Mouse (Mus musculus) intestine, embryonic 15.5 days (tissue): Measurements from ENCODE around the gene Cabp7. TPM values are rescaled to one million over a fixed set of nuclear protein-coding genes. Genes with fewer than 3 reads are reported as not detected.

Experiments
- ATAC-seq: fragments of 200-750 bp; cut with Nextera tagmentation; 2 replicates; pipeline ENCODE4 v1.8.0; 2017; ENCODE audit warnings: moderate TSS enrichment, moderate library complexity
- H3K27ac ChIP-seq: fragments of 300-500 bp; sonication (generic); 2 replicates; pipeline ENCODE4 v1.5.1; 2015; ENCODE audit warnings: mild to moderate bottlenecking, inconsistent platforms
- H3K27me3 ChIP-seq: fragments of 300-500 bp; sonication (generic); replicated peaks from 2 replicates; pipeline ENCODE4 v1.6.1; 2015; ENCODE audit warnings: inconsistent platforms
- H3K36me3 ChIP-seq: fragments of 300-500 bp; sonication (generic); 2 replicates; pipeline ENCODE4 v1.6.1; 2015; ENCODE audit warnings: inconsistent platforms
- H3K4me1 ChIP-seq: fragments of 300-500 bp; sonication (generic); replicated peaks from 2 replicates; pipeline ENCODE4 v1.6.1; 2015; ENCODE audit warnings: inconsistent platforms
- H3K4me2 ChIP-seq: fragments of 300-500 bp; sonication (generic); replicated peaks from 2 replicates; pipeline ENCODE4 v1.6.1; 2015; ENCODE audit warnings: mild to moderate bottlenecking, inconsistent platforms
- H3K4me3 ChIP-seq: fragments of 300-500 bp; sonication (generic); replicated peaks from 2 replicates; pipeline ENCODE4 v1.5.1; 2015; ENCODE audit warnings: inconsistent platforms
- H3K9ac ChIP-seq: fragments of 300-500 bp; sonication (generic); 2 replicates; pipeline ENCODE4 v1.6.1; 2015; ENCODE audit warnings: inconsistent platforms
- H3K9me3 ChIP-seq: fragments of 300-500 bp; sonication (generic); 2 replicates; pipeline ENCODE4 v1.6.1; 2016; ENCODE audit warnings: inconsistent platforms
- WGBS: fragments of 180-500 bp; shearing (Covaris S2); methylation state at CpG from one replicate; pipeline ENCODE4 v1.1.7; 2015; 5-methylcytosine and 5-hydroxymethylcytosine counted together
- polyA plus RNA-seq: library from polyadenylated mRNA; unstranded; fragments of >200 nt; fragmentation: Nextera tagmentation; extraction: Ambion mirVana; gene quantifications from 2 replicates; pipeline ENCODE4 v1.2.1, GENCODE M21; 2015

Cabp7 gene
- polyA plus RNA-seq, 1 experiment from 2014 or later: 0.13 TPM

DNA sequence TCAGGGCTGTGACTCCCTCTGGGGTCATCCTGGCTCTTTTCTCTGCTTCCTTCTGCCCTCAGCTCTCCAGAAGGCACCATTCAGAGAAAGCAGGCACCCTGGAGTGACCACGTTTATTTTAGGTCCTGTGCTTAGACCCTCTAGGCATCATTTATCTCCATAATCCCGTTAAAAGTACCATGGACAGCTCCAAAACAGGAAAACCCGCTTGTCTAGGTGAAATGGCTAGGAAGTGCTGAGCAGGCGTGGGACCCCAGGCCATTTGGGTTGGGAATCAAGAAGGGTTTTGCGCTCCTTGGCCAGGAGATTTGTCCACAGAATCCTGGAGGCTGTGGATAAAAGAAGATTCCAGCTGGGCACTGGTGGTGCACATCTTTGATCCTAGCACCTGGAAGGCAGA is 17.1 kb upstream of the Cabp7 start:
- ATAC-seq: no peak
- 12% methylated on average over 5 of the region's 5 CpGs for WGBS
- no peak overlapping the region for H3K4me3 ChIP-seq
- no peaks in the 10 kb centered on the region for H3K9me3 ChIP-seq
- H3K27ac ChIP-seq: no peak overlapping the region
- no peak overlapping the region for H3K9ac ChIP-seq
- no peaks in the 10 kb centered on the region for H3K36me3 ChIP-seq
- H3K27me3 ChIP-seq: peaks cover 30% of the 10 kb centered on the region
- H3K4me1 ChIP-seq: peaks cover 3% of the 10 kb centered on the region; the same call in 1 of the 2 replicates
- no peak overlapping the region for H3K4me2 ChIP-seq

DNA sequence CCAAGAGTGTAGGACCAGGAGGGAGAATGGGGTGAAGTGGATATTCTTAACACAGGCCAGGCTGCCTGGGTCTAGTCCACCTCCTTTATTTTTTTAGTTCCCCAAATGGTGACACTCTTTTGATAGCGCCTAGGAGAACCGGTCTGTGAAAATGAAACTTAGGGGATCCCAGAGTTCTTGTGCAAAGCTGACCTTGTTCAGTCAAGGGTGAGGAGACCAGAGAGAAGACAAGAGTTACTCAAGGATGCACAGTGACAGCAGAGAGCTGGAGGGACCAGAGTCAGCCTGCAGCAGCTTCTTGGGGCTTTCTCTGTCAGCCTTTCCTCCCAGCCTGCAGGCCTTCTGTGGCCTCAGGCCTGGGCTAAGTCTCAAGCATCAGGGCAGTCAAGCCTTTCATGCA is 15.9 kb upstream of the Cabp7 start:
- no peak for ATAC-seq
- Histone ChIP-seq H3K9ac (no peak overlapping the region), H3K36me3 (no peaks in the 10 kb centered on the region), H3K9me3 (no peaks in the 10 kb centered on the region), H3K4me1 (peaks cover 3% of the 10 kb centered on the region; the same call in 1 of the 2 replicates), H3K4me3 (no peak overlapping the region), H3K27ac (no peak overlapping the region), H3K27me3 (peaks cover 30% of the 10 kb centered on the region), H3K4me2 (no peak overlapping the region)
- 14% methylated on average over 2 of the region's 2 CpGs for WGBS

DNA sequence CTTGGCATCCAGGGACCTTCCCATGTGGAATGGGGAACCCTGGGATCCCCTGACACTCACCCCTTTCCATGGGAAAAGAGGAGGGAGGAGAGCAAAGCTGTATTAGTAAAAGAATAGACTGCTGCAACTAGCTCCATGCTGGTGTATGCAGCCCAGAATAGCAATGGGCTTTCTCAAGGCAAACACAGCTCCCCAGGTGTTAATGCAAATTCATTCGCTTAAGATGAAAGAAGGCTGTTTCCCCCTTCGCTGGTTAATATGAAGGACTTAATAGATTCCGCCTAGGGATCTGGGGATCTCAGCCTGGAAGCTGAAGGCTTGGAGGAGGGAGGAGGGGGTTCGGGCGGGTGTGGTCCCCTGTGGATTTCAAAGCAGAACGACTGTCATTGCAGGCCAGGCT is 15.4 kb upstream of the Cabp7 start:
- no peak for ATAC-seq
- H3K27ac ChIP-seq: no peak overlapping the region
- no peak overlapping the region for H3K4me3 ChIP-seq
- H3K36me3 ChIP-seq: no peaks in the 10 kb centered on the region
- H3K4me2 ChIP-seq: no peak overlapping the region
- peaks cover 3% of the 10 kb centered on the region; the same call in 1 of the 2 replicates for H3K4me1 ChIP-seq
- WGBS: 16% methylated on average over 6 of the region's 6 CpGs
- no peaks in the 10 kb centered on the region for H3K9me3 ChIP-seq
- peaks cover 30% of the 10 kb centered on the region for H3K27me3 ChIP-seq
- H3K9ac ChIP-seq: no peak overlapping the region

DNA sequence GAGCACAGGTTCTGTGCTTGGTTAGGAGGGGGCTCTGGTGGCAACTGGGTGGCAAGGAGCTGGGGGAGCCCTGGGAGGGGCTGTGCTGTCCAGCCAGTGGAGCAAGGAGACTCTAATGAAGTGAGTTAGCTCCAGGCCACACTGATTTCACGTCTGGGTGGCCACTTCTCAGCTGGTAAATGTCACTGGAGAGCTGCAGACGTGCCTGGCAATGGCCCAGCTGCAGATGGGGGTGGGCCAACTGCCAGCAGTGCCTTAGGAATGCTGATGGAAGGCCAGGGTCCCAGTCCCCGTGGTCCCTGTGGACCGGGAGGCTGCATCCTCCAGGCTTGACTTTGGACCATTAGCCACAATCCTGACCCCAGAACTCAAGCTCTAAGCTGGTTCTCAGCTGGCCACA is 13.9 kb upstream of the Cabp7 start:
- WGBS: 30% methylated on average over 4 of the region's 4 CpGs
- no peak overlapping the region for H3K9ac ChIP-seq
- no peak for ATAC-seq
- no peak overlapping the region for H3K27ac ChIP-seq
- peaks cover 3% of the 10 kb centered on the region; the same call in 1 of the 2 replicates for H3K4me1 ChIP-seq
- no peaks in the 10 kb centered on the region for H3K9me3 ChIP-seq
- peaks cover 30% of the 10 kb centered on the region for H3K27me3 ChIP-seq
- no peak overlapping the region for H3K4me2 ChIP-seq
- no peak overlapping the region for H3K4me3 ChIP-seq
- no peaks in the 10 kb centered on the region for H3K36me3 ChIP-seq

DNA sequence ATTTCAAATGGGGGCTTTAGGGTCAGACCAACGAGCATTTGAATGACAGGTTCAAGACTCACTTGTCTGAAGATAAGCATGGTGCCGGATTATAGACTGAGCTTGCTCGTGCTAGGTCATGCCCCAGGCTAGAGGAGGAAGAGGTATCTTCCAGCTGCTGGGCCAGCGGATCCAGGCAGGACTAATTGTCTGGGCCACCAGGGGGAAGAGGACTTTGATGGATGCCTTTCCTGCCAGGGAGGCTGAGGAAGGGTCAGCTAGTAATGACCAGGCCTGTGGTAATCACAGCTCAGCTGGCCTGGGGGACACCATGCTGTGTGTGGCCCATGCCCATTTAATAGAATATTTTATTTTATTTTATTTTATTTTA is 11.2 kb upstream of the Cabp7 start:
- Histone ChIP-seq H3K36me3 (no peaks in the 10 kb centered on the region), H3K4me1 (peaks cover 3% of the 10 kb centered on the region; the same call in 1 of the 2 replicates), H3K9ac (no peak overlapping the region), H3K27ac (no peak overlapping the region), H3K27me3 (peaks cover 24% of the 10 kb centered on the region), H3K9me3 (no peaks in the 10 kb centered on the region), H3K4me3 (no peak overlapping the region), H3K4me2 (no peak overlapping the region)
- WGBS: 33% methylated on average over 4 of the region's 4 CpGs
- no peak for ATAC-seq

DNA sequence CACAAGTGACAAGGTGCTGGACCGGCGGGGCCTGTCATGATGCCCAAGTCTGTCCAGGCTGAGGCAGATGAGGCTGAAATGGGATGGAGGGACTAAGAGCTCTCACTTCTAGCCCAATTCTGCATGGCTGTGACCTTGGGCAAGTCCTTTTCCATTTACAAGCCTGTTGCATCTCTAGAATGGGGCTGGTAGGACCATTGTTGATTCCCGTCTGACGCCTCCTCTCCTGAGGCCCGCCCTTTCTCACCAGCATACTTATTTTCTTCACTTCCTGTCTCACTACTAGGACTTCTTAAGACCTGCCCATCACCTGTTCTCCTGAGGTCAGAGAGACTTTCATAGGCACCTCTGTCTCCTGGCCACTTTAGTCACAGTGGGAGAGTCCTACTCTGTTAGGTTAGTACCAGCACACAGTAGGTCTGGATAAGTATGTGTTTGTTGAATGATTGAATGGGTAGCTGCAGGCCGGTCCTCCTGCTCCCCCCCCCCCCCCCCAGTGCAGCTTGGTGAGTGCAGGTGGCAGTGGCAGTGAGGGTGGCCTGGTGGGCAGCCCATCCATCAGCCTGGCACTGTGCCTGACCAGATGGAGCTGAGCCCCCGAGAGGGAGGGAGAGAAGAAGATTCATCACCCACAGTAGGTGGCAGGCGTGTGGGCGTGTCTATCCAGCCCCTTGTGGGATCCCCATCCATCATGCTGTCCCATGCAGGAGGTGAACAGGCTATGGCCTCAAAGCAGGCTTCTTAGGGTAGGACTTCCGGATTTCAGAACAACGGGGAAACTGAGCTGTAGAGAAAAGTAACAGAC is 10.6 kb upstream of the Cabp7 start:
- Histone ChIP-seq H3K9me3 (no peaks in the 10 kb centered on the region), H3K27me3 (peaks cover 19% of the 10 kb centered on the region; the same call in 1 of the 2 replicates), H3K4me1 (peaks cover 3% of the 10 kb centered on the region; the same call in 1 of the 2 replicates), H3K4me2 (no peak overlapping the region), H3K9ac (no peak overlapping the region), H3K36me3 (no peaks in the 10 kb centered on the region), H3K27ac (no peak overlapping the region), H3K4me3 (no peak overlapping the region)
- WGBS: 42% methylated on average over 11 of the region's 11 CpGs
- ATAC-seq: no peak

DNA sequence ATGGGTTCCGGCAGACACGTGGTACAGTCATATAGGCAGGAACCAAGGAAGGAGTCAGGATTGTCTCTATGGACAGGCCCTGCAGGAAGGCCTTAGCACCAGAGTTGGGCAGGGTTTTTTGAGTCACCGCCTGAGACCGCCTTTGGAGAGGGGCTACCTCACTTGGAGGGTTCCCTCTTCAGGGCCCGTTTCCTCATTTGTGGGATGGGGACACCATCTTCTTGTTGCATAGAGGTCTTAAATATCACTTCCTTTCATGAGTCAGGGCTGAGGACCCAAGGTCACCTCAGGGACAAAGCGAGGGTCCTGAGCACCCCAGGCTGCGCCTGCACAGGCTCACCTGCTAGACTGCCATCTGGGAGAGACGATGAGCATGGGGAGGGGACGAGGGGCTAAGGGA is 9.9 kb upstream of the Cabp7 start:
- no peak for ATAC-seq
- Histone ChIP-seq H3K27ac (no peak overlapping the region), H3K4me2 (no peak overlapping the region), H3K9ac (no peak overlapping the region), H3K4me1 (peaks cover 3% of the 10 kb centered on the region; the same call in 1 of the 2 replicates), H3K36me3 (no peaks in the 10 kb centered on the region), H3K27me3 (0 out of 2 replicates have a peak, but pooled peaks cover 12% of the 10 kb centered on the region), H3K4me3 (no peak overlapping the region), H3K9me3 (no peaks in the 10 kb centered on the region)
- 73% methylated on average over 9 of the region's 9 CpGs for WGBS

DNA sequence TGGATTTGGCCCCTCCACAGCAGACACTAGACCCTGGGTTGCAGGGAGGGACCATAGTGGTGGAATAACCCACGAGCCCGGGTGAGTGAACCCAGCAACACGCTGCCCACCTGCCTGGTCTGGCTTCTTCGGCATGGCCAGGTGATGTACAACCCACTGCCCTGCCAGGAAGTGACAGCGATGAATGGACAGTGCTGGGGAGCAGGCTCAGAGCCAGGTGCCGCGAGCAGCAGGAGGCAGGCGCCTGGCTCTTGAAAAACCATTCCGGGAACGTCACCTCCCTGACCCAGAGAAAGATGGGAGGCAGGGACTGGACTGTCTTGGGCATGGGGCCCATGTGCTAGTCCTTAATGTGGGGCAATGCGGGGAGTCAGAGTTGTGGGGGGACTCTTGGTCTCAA is 8.3 kb upstream of the Cabp7 start:
- H3K36me3 ChIP-seq: no peaks in the 10 kb centered on the region
- H3K27ac ChIP-seq: no peak overlapping the region
- peaks cover 9% of the 10 kb centered on the region for H3K27me3 ChIP-seq
- H3K4me1 ChIP-seq: no peaks in the 10 kb centered on the region
- H3K9me3 ChIP-seq: no peaks in the 10 kb centered on the region
- ATAC-seq: no peak
- WGBS: 70% methylated on average over 11 of the region's 11 CpGs
- H3K4me3 ChIP-seq: no peak overlapping the region
- H3K9ac ChIP-seq: no peak overlapping the region
- no peak overlapping the region for H3K4me2 ChIP-seq

DNA sequence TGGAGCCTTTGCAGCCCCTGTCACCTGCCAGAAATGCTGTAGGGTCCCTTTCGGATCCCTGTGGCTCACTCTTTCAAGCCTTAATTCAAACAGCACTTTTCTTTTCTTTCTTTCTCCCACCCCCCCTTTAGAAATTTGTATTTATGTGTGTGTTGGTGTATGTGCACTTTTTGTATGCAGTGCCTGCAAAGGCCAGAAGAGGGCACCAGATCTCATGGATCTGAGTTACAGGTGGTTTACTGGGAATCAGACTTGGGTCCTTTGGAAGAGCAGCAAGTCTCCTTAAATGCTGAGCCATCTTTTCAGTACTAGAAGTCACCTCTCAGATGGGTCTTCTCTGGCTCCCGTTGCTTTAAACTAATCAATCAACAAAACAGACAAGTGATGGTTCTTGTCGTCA is 7.5 kb upstream of the Cabp7 start:
- H3K4me1 ChIP-seq: no peaks in the 10 kb centered on the region
- ATAC-seq: no peak
- WGBS: 81% methylated on average over 3 of the region's 3 CpGs
- no peak overlapping the region for H3K4me2 ChIP-seq
- H3K36me3 ChIP-seq: no peaks in the 10 kb centered on the region
- no peaks in the 10 kb centered on the region for H3K9me3 ChIP-seq
- H3K27ac ChIP-seq: no peak overlapping the region
- no peak overlapping the region for H3K4me3 ChIP-seq
- H3K9ac ChIP-seq: no peak overlapping the region
- peaks cover 18% of the 10 kb centered on the region for H3K27me3 ChIP-seq

DNA sequence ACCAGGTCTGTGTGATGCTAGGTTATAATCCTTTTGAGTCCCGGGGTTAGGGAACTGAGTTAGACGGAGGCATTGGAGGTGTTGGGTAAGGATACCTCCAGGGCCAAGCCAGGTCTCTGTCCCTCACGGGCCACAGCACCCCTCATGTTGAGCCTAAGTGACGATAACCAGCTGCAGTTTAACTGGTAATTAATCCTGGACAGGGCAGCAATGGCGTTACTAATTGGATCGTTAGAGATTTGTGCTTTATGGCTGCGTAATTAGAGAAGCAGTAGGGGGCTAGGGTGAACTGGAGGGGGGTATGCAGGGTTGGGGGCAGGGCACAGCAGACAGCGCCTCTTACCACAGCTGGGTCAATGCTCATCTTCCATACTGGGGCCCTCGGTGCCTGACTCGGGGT is 6.3 kb upstream of the Cabp7 start:
- Histone ChIP-seq H3K4me3 (no peak overlapping the region), H3K4me2 (no peak overlapping the region), H3K27me3 (peaks cover 30% of the 10 kb centered on the region), H3K9me3 (no peaks in the 10 kb centered on the region), H3K36me3 (no peaks in the 10 kb centered on the region), H3K27ac (no peak overlapping the region), H3K9ac (no peak overlapping the region), H3K4me1 (no peaks in the 10 kb centered on the region)
- no peak for ATAC-seq
- 47% methylated on average over 10 of the region's 10 CpGs for WGBS

DNA sequence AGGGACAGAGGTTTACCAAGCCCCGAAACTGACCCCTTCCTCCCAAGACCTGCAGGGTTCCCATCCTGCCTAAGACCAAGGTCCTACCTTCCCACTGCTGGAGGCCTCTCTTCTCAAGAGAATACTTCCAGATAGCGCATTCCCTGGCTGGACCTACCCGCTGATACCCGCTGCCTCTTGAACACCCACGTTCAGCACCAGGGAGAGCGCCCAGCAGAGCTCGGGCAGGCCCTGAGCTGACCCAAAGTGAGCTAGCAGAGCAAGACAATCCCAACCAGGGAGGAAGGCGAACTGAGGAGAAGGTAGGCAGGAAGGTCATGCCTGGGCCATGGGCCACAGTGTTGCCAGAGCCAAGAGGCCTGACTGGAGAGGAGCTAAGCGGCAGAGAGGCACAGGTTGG is 3.7 kb upstream of the Cabp7 start:
- Histone ChIP-seq H3K4me1 (peaks cover 13% of the 10 kb centered on the region), H3K27ac (no peak overlapping the region), H3K4me2 (no peak overlapping the region), H3K9ac (no peak overlapping the region), H3K36me3 (no peaks in the 10 kb centered on the region), H3K27me3 (peaks cover 55% of the 10 kb centered on the region), H3K4me3 (no peak overlapping the region), H3K9me3 (no peaks in the 10 kb centered on the region)
- ATAC-seq: peak; percentile 42; the same call in 1 of the 2 replicates
- WGBS: 6% methylated on average over 9 of the region's 9 CpGs

DNA sequence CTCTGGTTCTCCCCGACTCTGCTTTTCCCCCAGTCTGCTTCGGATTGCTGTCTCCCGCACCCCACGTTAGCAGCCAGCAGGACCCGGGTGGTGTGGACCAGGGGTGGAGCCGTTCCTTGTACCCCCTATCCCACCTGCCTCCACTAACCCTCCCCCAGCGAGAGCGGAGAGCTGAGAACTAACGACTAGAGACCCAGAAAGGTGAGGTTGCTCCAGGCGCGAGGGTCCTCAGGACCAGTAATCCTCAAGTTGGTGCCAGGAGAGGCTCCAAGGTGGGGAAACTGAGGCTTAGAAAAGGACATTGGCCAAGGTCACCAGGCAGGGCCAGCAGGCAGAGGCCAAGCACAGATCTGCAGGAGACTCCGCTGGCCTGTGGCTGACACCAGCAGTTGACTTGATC is 707 bp upstream of the Cabp7 start:
- Histone ChIP-seq H3K4me2 (peak overlapping the region; percentile 94), H3K9ac (no peak overlapping the region), H3K27ac (no peak overlapping the region), H3K9me3 (no peaks in the 10 kb centered on the region), H3K27me3 (peaks cover 82% of the 10 kb centered on the region), H3K4me1 (peaks cover 13% of the 10 kb centered on the region), H3K36me3 (no peaks in the 10 kb centered on the region), H3K4me3 (peak overlapping the region; percentile 49)
- WGBS: 2% methylated on average over 11 of the region's 12 CpGs
- no peak for ATAC-seq

DNA sequence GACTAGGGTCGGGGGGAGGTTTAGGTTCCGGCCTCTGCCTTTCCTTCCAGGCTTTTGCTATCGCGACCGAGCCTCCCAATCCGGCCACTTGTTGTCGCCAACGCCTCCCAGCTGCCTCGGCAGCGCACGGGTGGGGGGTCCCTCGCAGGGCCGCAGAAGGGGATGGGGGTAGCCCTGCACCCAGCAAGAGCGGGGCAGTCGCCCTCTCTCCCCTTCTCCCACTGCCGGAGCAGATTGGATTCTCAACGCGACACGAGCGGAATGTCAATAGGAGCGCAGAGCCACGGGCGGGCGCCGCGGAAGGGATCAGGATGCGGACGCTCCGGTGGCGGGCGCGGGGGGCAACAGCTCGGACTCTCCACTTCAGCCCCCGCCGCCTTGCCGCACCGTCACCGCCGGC is 609 bp downstream of the Cabp7 start:
- H3K4me3 ChIP-seq: peak overlapping the region; percentile 49
- no peak overlapping the region for H3K27ac ChIP-seq
- H3K36me3 ChIP-seq: no peaks in the 10 kb centered on the region
- ATAC-seq: no peak
- peaks cover 84% of the 10 kb centered on the region for H3K27me3 ChIP-seq
- peaks cover 13% of the 10 kb centered on the region for H3K4me1 ChIP-seq
- WGBS: 1% methylated on average over 39 of the region's 39 CpGs
- H3K4me2 ChIP-seq: peak overlapping the region; percentile 94
- no peaks in the 10 kb centered on the region for H3K9me3 ChIP-seq
- 0 out of 2 replicates have a peak overlapping the region, but pooled peaks have one; percentile 4 for H3K9ac ChIP-seq
